17 mouse cellular contexts compared by ENCODE assay signal in genomic region chr14:45810101-45810500, GRCm38 (mm10).
DNase-seq lines count a peak whose midpoint lies in the region; ATAC-seq and TF ChIP-seq lines count a peak whose summit lies in the region.
"Had no signal": no experiment of that assay in that cellular context is flagged by ENCODE, and none has a peak within 500 bp of the region (broad histone marks: within the 10 kb centered on the region; RNA-seq: fewer than 3 reads in every experiment).

No protein-coding gene starts in this region.

- no peak overlapping the region for H3K27ac ChIP-seq in heart, embryonic 15.5 days
- peak overlapping the region; percentile 89 for H3K27ac ChIP-seq in kidney, adult 2 months (ENCODE audit: insufficient read depth, low read depth, low read length)
- no peak overlapping the region for H3K27ac ChIP-seq in kidney, embryonic 16.5 days (ENCODE audit: low read length)
- H3K27ac ChIP-seq in hindbrain, embryonic 11.5 days (ENCODE audit: low read depth, low read length): no peak overlapping the region
- H3K27ac ChIP-seq: forebrain, embryonic 15.5 days; hindbrain, embryonic 13.5 days; hindbrain, postnatal 0 days had no signal

- no peak overlapping the region for H3K4me3 ChIP-seq in heart, embryonic 15.5 days
- H3K4me3 ChIP-seq in kidney, adult 2 months (ENCODE audit: insufficient read depth, low read depth, low read length): no peak overlapping the region
- H3K4me3 ChIP-seq in kidney, embryonic 16.5 days (ENCODE audit: low read length): no peak overlapping the region
- H3K4me3 ChIP-seq in hindbrain, embryonic 11.5 days (ENCODE audit: low read depth, low read length): no peak overlapping the region
- H3K4me3 ChIP-seq: forebrain, embryonic 15.5 days; hindbrain, embryonic 13.5 days had no signal

- no peaks in the 10 kb centered on the region for H3K27me3 ChIP-seq in heart, embryonic 15.5 days
- no peaks in the 10 kb centered on the region for H3K27me3 ChIP-seq in kidney, adult 2 months (replicated peaks; ENCODE audit: control insufficient read depth, insufficient read depth, low read length)
- H3K27me3 ChIP-seq in kidney, embryonic 16.5 days (ENCODE audit: insufficient read depth, low read length): no peaks in the 10 kb centered on the region
- no peaks in the 10 kb centered on the region for H3K27me3 ChIP-seq in hindbrain, embryonic 11.5 days (ENCODE audit: control insufficient read depth, insufficient read depth, low read length)
- H3K27me3 ChIP-seq: forebrain, embryonic 15.5 days; hindbrain, embryonic 13.5 days had no signal

- peaks cover 11% of the 10 kb centered on the region for H3K4me1 ChIP-seq in heart, embryonic 15.5 days (replicated peaks)
- H3K4me1 ChIP-seq in kidney, adult 2 months (ENCODE audit: control insufficient read depth, insufficient read depth, low read length): peaks cover 12% of the 10 kb centered on the region; the same call in 1 of the 2 replicates
- no peaks in the 10 kb centered on the region for H3K4me1 ChIP-seq in kidney, embryonic 16.5 days (ENCODE audit: insufficient read depth, low read length)
- no peaks in the 10 kb centered on the region for H3K4me1 ChIP-seq in hindbrain, embryonic 11.5 days (replicated peaks; ENCODE audit: control insufficient read depth, insufficient read depth, low read length)
- H3K4me1 ChIP-seq: forebrain, embryonic 15.5 days; hindbrain, embryonic 13.5 days had no signal

- TF ChIP-seq POLR2A in kidney, adult 2 months (IDR thresholded peaks at IDR 0.05; ENCODE audit: low read depth, low read length): no peak

- H3K9me3 ChIP-seq in heart, embryonic 15.5 days (replicated peaks): no peaks in the 10 kb centered on the region
- no peaks in the 10 kb centered on the region for H3K9me3 ChIP-seq in kidney, embryonic 16.5 days (ENCODE audit: low read length)
- H3K9me3 ChIP-seq in hindbrain, embryonic 11.5 days (ENCODE audit: control insufficient read depth, low read length): no peaks in the 10 kb centered on the region
- H3K9me3 ChIP-seq: forebrain, embryonic 15.5 days; hindbrain, embryonic 13.5 days had no signal

- no peak for TF ChIP-seq CTCF in kidney, adult 2 months (conservative IDR thresholded peaks at IDR 0.05; ENCODE audit: insufficient read depth, insufficient read length, low read depth, low read length)

- H3K36me3 ChIP-seq in heart, embryonic 15.5 days: no peaks in the 10 kb centered on the region
- H3K36me3 ChIP-seq in kidney, adult 2 months (ENCODE audit: control insufficient read depth, insufficient read depth, low read length): no peaks in the 10 kb centered on the region
- no peaks in the 10 kb centered on the region for H3K36me3 ChIP-seq in kidney, embryonic 16.5 days (ENCODE audit: insufficient read depth, low read length)
- no peaks in the 10 kb centered on the region for H3K36me3 ChIP-seq in hindbrain, embryonic 11.5 days (ENCODE audit: control insufficient read depth, insufficient read depth, low read length)
- H3K36me3 ChIP-seq: forebrain, embryonic 15.5 days; hindbrain, embryonic 13.5 days had no signal

- H3K9ac ChIP-seq in heart, embryonic 15.5 days: no peak overlapping the region
- H3K9ac ChIP-seq in kidney, embryonic 16.5 days (replicated peaks; ENCODE audit: low read length): no peak overlapping the region
- H3K9ac ChIP-seq in hindbrain, embryonic 11.5 days (ENCODE audit: low read depth, low read length): no peak overlapping the region
- H3K9ac ChIP-seq: forebrain, embryonic 15.5 days; hindbrain, embryonic 13.5 days had no signal

- WGBS in heart, embryonic 15.5 days: 55% methylated on average over 4 of the region's 4 CpGs
- WGBS in kidney, adult 2 months: 41% methylated on average over 4 of the region's 4 CpGs
- 63% methylated on average over 4 of the region's 4 CpGs for WGBS in kidney, embryonic 16.5 days
- WGBS in hindbrain, embryonic 11.5 days: 69% methylated on average over 4 of the region's 4 CpGs

- H3K4me2 ChIP-seq in heart, embryonic 15.5 days: peak overlapping the region; percentile 21
- no peak overlapping the region for H3K4me2 ChIP-seq in kidney, embryonic 16.5 days (replicated peaks; ENCODE audit: low read depth, low read length)
- H3K4me2 ChIP-seq in hindbrain, embryonic 11.5 days (replicated peaks; ENCODE audit: low read depth, low read length): no peak overlapping the region
- H3K4me2 ChIP-seq: forebrain, embryonic 15.5 days; hindbrain, embryonic 13.5 days had no signal

- intact Hi-C loops in left cerebral cortex, postnatal 14 days (cut with DNase I): no loop called here

- no peak for DNase-seq in heart, adult 8-10 months (ENCODE audit: low spot score)
- DNase-seq in kidney, adult 2 months: peak; percentile 77
- DNase-seq in kidney, postnatal 10 days: peak; percentile 42
- peak; percentile 10 for DNase-seq in yolk sac, embryonic 10.5 days (ENCODE audit: low spot score)
- no peak for DNase-seq in left cerebral cortex, postnatal 14 days (ENCODE audit: low spot score in 2 of 2)
- DNase-seq in hindbrain, embryonic 11.5 days (ENCODE audit: low spot score): no peak
- DNase-seq: adrenal gland, adult 2 months; adrenal gland, postnatal 25 days; cerebellum, adult 18-20 months; cerebellum, adult 9-11 months; cerebellum, postnatal 36 days; heart, postnatal 4 days had no signal

- ATAC-seq in heart, embryonic 15.5 days (replicated peaks; ENCODE audit: insufficient number of reproducible peaks, insufficient read depth, low FRiP score, low read depth): no peak
- ATAC-seq in kidney, embryonic 16.5 days (ENCODE audit: low FRiP score, low TSS enrichment): no peak
- ATAC-seq in hindbrain, embryonic 11.5 days (ENCODE audit: low FRiP score): no peak
- ATAC-seq: forebrain, embryonic 15.5 days; hindbrain, postnatal 0 days had no signal

Comparison
In these comparisons a context has a peak if more than half of its experiments do, and no peak if none do; other contexts are left out.
1. DNase-seq: peak in kidney, adult 2 months (single experiment), kidney, postnatal 10 days (single experiment) and yolk sac, embryonic 10.5 days (single experiment); none in heart, adult 8-10 months (single experiment), left cerebral cortex, postnatal 14 days (0 of 2) and hindbrain, embryonic 11.5 days (single experiment).